Mouse (Mus musculus) embryonic fibroblast, embryonic 13.5 days (primary cell): ENCODE measurements around the gene Zfp324. TPM values are rescaled to one million over a fixed set of nuclear protein-coding genes. Genes with fewer than 3 reads are reported as not detected.
A peak's percentile ranks its signal among the peaks of the same experiment; 100 is the strongest.

Source experiments
- H3K27ac ChIP-seq: 2 replicates; pipeline ENCODE4 v1.5.1; 2012; ENCODE audit warnings: low read length, control low read depth, inconsistent platforms; ENCODE audit not compliant: insufficient read depth
- H3K4me1 ChIP-seq: 2 replicates; pipeline ENCODE4 v1.6.1; 2011; ENCODE audit warnings: low read length; ENCODE audit not compliant: control insufficient read depth, insufficient read depth
- H3K4me3 ChIP-seq: 2 replicates; pipeline ENCODE4 v1.5.1; 2011; ENCODE audit warnings: mild to moderate bottlenecking, control low read depth, low read length; ENCODE audit not compliant: insufficient read depth
- CTCF ChIP-seq: IDR thresholded peaks from 2 replicates; pipeline ENCODE4 v1.5.1; 2011; ENCODE audit warnings: mild to moderate bottlenecking, control low read depth, low read length, moderate library complexity, borderline replicate concordance; ENCODE audit not compliant: insufficient read depth
- POLR2A ChIP-seq: IDR thresholded peaks from 2 replicates; pipeline ENCODE4 v1.6.1; 2011; ENCODE audit warnings: low read depth, mild to moderate bottlenecking, control low read depth, low read length, moderate library complexity
- polyA plus RNA-seq: library from polyadenylated mRNA; stranded (reverse); fragments of >200 nt; gene quantifications from 2 replicates; pipeline ENCODE4 v1.2.4, GENCODE M21; 2011; ENCODE audit warnings: low read depth; ENCODE audit not compliant: missing spikeins, insufficient read length

Gene Zfp324
- polyA plus RNA-seq, 1 experiment, result 6.9 TPM

DNA sequence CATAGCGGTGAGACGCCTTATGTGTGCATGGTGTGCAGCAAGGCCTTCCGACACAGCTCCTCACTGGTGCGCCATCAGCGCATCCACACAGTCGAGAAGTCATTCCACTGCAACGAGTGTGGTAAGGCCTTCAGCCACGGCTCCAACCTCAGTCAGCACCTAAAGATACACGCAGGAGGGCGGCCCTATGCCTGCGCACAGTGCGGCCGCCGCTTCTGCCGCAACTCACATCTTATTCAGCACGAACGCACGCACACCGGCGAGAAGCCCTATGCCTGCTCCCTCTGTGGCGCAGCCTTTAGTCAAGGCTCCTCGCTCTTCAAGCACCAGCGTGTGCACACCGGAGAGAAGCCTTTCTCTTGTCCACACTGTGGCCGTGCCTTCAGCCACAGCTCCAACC lies 5.3 kb downstream of the Zfp324 start:
- TF ChIP-seq CTCF, result no peak
- TF ChIP-seq POLR2A, result no peak
- Histone ChIP-seq H3K27ac (no peak overlapping the region), H3K4me1 (peaks cover 5% of the 10 kb centered on the region; the same call in 1 of the 2 replicates), H3K4me3 (no peak overlapping the region)

DNA sequence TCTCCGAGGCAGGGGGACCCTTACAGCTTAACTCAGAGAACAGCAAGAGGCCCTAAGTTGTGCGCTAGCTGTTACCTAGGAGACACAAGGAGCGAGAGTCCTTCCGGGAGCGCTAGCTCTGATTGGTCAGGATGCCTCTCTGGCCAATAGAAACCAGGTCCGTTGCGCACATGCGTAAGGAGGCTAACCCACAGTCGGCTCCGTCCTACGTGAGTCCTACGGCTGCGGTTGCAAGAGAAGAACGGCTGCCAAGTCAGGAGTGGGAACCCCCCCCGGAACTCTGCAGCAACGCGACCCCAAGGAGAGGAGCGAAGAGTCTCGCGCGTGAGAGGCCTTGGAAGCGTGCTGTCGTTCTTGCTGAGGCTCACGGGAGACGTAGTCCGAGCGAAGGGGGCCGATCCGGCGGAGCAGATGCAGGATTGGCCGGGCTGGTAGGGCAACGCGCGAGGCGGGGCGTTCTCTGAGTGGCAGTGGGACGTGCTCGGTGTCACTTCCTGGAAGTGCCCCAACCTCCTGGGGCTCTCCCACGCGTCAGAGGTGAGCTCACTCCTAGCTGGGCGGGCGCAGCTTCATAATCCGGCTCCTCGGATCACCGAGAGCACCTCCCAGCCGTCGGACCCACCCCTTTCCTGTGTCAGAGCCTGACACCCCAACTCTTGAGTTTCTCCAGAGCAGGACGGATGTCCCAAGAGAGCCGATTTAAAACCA lies 12.2 kb downstream of the Zfp324 start, which contains the start of gene Zfp446:
Zfp446 (plus strand) TSS at position 167 of the 708 bp plus-strand sequence.
- peak within 1 kb of the TSS; percentile 49 for H3K4me3 ChIP-seq
- H3K4me1 ChIP-seq, result 0 out of 2 replicates have a peak, but pooled peaks cover 5% of the 10 kb centered on the region
- TF ChIP-seq CTCF, result no peak
- TF ChIP-seq POLR2A, result peak; percentile 80

GRCm38 (mm10) chr7:12978931-12979722 lies 13.5 kb downstream of the Zfp324 start:
- peak overlapping the region; percentile 38; the same call in 1 of the 2 replicates for H3K27ac ChIP-seq
- no peak overlapping the region for H3K4me3 ChIP-seq
- 0 out of 2 replicates have a peak, but pooled peaks cover 5% of the 10 kb centered on the region for H3K4me1 ChIP-seq
- TF ChIP-seq CTCF, result no peak
- TF ChIP-seq POLR2A, result no peak

More for the DNA sequence above, 12.2 kb downstream of the Zfp324 start, which contains the start of gene Zfp446:
- H3K27ac ChIP-seq, result peak within 1 kb of the TSS; percentile 80

DNA sequence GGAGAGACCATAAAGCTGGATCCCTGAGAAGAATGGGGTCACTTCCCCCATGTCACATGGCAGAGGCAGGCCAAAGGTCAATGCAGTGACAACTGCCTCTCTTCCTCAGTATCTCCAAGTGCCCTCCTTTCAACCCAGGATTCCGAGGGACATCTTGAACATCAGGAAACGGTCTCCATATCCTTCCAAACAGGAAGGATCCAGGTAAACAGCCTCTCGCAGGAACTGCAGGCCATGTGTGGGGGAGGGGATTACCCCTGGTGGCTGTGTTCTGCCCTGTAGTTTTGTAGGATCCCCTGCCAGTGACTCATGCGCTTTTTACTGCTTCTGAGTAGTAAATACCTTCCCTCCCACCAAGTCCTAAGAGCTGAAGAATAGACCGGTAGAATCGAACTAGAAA lies 14.1 kb downstream of the Zfp324 start:
- H3K4me3 ChIP-seq, result no peak overlapping the region
- TF ChIP-seq POLR2A, result no peak
- no peak for TF ChIP-seq CTCF
- H3K27ac ChIP-seq, result no peak overlapping the region
- 0 out of 2 replicates have a peak, but pooled peaks cover 5% of the 10 kb centered on the region for H3K4me1 ChIP-seq

DNA sequence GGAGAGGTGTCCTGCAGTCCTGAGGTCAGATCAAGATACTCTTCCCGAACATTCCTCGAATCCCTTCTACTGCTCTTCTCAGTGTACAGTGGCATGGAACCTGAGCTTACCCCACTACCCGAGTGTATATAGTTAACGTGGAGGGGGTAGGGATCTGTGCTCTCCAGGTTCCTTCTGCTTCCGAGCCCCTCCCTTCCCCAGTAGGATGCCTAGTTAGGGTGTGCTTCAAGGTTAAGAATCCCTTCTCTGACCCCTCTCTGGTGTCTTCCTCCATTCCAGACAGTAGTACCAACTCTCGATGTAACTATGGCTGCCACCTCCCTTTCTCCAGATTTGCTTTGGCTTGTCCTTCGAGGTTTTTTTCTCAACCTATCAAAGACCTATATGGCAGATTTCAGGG lies 14.7 kb downstream of the Zfp324 start:
- H3K4me3 ChIP-seq, result no peak overlapping the region
- H3K27ac ChIP-seq, result no peak overlapping the region
- 0 out of 2 replicates have a peak, but pooled peaks cover 5% of the 10 kb centered on the region for H3K4me1 ChIP-seq
- no peak for TF ChIP-seq POLR2A
- TF ChIP-seq CTCF, result no peak

- TF ChIP-seq POLR2A (no peak), CTCF (no peak)
- no peaks in the 10 kb centered on the region for H3K4me1 ChIP-seq
- H3K27ac ChIP-seq, result no peak overlapping the region
Observed at GRCm38 (mm10) chr7:12985724-12986123, 20.1 kb downstream of the Zfp324 start.

GRCm38 (mm10) chr7:12986906-12987305 lies 21.3 kb downstream of the Zfp324 start:
- no peaks in the 10 kb centered on the region for H3K4me1 ChIP-seq
- no peak overlapping the region for H3K27ac ChIP-seq
- TF ChIP-seq POLR2A, result no peak
- TF ChIP-seq CTCF, result no peak
- H3K4me3 ChIP-seq, result no peak overlapping the region

More at GRCm38 (mm10) chr7:12985724-12986123, 20.1 kb downstream of the Zfp324 start:
- H3K4me3 ChIP-seq, result no peak overlapping the region

DNA sequence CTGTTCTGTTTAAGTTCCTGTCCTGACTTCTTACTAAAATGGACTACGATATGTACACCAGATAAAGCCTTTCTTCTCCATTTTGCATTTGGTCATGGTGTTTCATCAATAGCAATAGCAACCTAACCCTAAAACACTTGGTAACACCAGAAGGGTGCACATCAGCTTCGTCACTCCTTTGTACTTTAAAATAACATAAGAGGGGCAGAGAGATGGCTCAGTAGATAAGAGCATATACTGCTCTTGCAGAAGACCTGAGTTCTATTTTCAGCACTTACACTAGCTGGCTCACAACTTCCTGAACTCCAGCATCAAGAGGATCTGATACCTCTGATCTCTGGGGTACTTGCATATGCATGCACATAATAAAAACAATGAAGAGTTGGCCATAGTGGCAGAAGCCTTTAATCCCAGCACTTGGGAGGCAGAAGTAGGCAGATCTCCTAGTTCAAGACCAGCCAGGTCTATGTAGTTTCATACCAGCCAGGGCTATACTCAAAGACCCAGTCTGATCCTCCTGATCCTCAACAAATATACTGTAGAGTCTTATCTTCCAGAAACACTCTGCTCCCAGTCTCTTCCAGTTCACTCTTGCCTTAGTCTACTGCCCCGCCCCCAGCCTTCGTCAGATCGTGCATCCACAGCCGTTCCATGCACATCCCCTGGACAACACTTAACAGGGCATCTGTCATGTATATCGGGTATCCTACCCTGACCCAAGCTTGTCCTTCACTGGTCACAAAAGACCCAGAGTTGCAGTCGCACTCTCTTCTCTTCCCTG lies 22.0 kb downstream of the Zfp324 start:
- TF ChIP-seq POLR2A (no peak), CTCF (no peak)
- H3K4me1 ChIP-seq, result no peaks in the 10 kb centered on the region
- no peak overlapping the region for H3K27ac ChIP-seq
- H3K4me3 ChIP-seq, result no peak overlapping the region

- TF ChIP-seq POLR2A (no peak), CTCF (no peak)
- H3K27ac ChIP-seq, result no peak overlapping the region
- no peaks in the 10 kb centered on the region for H3K4me1 ChIP-seq
- no peak overlapping the region for H3K4me3 ChIP-seq
Observed at GRCm38 (mm10) chr7:12992222-12992621, 26.6 kb downstream of the Zfp324 start.

DNA sequence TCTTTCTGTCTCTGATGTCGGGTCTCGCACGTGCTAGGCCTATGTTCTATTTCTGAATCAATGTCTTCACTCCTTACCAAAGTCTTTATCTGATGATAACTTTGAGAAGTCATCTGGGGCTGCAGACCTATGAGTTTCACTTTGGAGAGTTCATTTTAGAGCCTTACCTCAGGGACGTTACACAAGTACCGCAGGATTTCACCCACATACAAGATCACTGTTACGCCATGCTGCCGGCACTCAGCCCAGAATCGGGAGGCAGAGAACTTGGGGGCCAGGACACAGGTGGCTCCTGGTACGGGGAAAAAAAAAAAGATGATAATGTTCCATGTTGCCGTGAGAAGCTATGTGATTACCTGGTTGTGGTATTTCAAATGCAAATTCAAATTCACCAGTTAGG lies 27.5 kb downstream of the Zfp324 start:
- H3K4me3 ChIP-seq, result no peak overlapping the region
- no peaks in the 10 kb centered on the region for H3K4me1 ChIP-seq
- TF ChIP-seq POLR2A (no peak), CTCF (no peak)
- H3K27ac ChIP-seq, result no peak overlapping the region
